Mouse (Mus musculus) 3134 (cell line): ENCODE results near the gene Plcb3.

Experiments used
- DNase-seq: peaks from one replicate; pipeline ENCODE4 v3.0.0-alpha.2; 2011; ENCODE audit warnings: low spot score; ENCODE audit not compliant: insufficient read length; ENCODE audit errors: extremely low read depth

The Plcb3 gene

DNA sequence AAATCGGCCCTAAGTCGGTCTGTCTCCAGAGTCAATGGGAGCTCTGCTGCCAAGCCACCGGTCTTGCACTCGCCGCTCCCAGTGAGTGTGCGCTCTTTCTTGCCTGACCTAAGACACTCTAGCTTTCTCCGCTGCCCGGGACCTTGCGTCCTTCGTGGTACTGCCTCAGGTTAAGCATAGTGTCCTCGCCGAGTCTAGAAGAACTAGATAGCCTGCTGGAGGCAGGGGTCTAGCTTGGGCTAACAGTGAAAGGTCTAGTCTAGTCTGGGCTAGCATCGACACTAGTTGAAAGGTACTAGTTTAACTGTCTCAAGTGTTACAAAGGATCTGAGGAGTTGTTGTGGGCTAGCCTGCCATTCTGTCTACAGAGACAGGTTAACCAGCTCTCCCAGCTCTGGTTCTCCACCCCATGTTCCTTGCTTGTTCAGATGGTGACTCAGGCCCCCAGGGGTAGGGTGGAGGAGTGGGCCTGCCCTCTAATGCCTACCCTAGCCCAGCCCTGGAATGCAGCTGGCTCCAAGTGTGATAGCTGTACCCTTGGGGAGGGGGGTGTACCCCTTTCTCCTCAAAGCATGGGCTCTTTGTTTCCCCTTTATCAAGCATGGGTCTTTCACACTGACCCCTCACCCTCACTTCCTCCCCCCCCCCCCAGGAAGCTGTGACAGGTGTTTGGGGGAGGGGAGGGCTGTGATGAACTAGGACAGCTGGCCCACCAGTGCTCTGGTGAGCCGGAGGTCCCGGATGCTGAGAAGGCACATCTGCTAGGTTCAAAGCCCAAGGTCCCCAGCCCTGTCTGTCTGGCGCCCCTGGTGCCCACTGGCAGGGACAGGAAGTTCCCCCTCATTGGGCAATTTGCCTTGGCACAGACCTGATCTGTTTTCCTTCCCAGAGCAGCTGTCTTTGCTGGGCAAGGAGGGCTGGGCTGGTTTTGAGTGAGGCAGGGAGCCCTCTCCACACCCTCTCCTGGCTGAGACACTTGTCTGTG is at the start of gene Plcb3:
Gene Plcb3, minus strand, starts transcription at position 934 of the 985 bp plus-strand sequence.
- peak; percentile 72 for DNase-seq

DNA sequence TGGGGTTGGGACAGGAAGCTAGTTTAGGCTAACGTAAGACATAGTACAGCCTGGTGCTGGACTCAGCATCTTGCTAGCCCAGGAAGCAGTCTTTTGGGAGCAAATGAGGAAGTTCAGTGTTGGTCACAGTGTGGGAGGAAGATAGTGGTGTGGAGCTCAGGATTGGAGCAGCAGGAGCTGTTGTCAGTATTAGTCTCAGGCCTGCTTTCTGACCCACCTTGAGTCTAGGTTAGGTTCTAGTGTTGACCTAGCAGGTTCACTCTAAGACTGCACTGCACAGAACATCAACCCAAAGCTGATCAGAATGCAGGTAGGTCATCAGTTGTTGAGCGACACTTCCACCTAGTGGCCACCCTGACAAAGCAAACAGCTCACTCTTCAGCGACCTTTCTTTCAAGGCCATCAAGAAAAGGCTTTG is 44.0 kb upstream of the Plcb3 start:
- DNase-seq: no peak

DNA sequence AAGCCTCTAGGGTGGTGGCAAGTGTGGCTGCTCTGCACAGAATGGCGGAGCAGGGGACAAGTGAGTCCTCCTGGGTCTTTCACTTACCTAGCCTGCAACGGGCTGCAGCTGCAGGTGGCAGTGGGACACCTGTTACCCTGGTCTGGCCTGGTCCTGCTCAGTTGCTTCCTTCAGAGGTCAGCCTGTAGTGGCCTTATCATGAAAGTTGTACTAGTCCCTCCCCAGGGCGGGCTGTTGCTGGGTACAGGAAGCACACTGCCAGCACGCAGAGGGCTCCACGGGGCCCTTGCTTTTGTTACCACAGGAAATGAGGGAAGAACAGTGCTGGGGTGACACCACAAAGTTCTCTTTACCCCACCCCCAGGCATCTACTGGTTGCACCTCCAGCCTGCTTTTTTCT is 42.9 kb upstream of the Plcb3 start, which contains the start of gene Fermt3:
Gene Fermt3, minus strand, starts transcription at position 279 of the 400 bp plus-strand sequence.
- DNase-seq: no peak

- DNase-seq: no peak
These were observed 42.3 kb upstream of the Plcb3 start for GRCm38 (mm10) chr19:7018546-7018945.

GRCm38 (mm10) chr19:7017541-7018457 is 41.5 kb upstream of the Plcb3 start:
- no peak for DNase-seq

DNA sequence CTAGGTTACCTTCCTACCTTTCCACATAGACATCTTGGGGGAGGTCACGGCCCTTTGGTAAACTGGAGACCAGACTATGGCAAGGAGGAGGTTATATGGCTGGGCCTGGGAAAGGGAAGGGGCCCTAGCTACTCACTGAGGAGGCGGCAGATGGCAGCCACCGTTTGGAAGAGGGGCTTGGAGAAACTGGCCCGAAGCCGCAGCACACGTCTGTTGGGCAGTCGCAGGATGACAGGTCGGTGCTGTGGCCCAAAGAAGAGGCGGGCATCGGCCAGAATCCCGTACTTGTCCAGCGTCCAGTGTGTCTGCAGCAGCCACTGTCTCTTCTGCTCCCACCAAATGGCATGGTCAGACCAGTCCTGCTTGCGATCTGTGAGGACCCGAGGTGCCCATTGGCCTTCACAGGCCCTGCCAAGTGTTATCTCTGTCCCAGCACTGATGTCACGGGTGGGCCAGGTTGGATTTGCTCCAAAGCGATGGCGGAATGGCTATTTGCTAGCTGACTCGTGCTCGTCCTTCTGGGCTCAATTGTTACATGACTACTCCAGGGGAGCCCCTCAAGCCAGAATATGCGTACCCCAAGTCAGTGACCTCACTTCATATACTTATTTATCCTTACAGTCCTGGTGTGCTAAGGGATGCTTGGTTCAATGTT is 38.3 kb upstream of the Plcb3 start:
- no peak for DNase-seq

DNA sequence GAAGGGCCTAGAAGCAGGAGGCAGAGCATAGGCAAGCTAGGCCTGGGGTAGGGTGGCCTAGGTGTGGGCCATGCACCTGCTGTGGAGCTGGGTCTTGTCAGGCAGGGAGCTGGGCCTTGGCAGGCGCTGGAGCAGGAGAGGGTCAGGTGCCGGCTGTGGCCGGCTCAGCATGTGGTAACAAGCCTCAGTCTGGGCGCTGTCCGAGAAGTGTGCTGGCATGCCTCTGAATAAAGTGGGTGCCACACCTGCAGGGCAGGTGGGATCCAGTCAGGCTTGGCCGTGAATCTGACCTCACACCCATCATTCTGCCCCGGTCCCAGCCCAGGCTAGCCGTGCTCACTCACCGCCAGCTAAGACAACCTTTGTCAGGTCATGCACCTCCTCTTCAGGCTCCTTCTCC is 37.7 kb upstream of the Plcb3 start:
- no peak for DNase-seq

GRCm38 (mm10) chr19:7012426-7012825 is 36.2 kb upstream of the Plcb3 start:
- no peak for DNase-seq

GRCm38 (mm10) chr19:7006892-7007593 is 30.8 kb upstream of the Plcb3 start:
- DNase-seq: no peak

DNA sequence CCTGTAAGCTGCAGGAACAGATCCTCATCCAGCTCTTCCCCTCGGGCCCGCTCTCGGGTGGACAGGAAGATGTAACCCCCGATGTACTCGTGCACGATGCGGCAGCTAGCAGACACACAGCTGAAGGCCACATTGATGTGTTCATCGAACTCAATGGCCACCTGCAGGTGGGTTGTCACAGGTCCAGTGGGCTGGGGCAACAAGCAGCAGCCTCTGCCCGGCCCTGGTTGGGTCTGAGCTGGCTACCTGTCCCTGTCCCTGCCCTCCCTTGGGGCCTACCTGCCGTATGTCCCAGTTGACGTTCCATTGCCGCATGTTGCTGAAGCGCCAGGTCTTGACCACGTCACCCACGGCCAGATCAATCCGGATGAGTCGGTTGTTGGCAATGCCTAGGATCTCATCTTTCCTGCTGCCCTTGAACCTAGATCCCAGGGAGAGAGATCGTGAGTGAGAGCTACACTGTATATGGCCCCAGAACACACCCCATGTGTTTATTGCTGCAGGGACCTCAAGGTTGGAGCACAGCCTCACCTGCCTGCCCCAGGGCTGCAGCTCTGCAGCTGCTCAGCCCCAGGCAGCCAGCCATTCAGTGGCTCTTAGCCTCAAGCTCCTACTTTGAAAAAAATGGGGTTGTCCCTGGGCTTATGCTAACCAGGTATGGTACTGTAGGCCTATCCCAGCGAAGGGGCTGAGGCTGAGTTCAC is 23.2 kb upstream of the Plcb3 start:
- DNase-seq: no peak

GRCm38 (mm10) chr19:6997721-6998290 is 21.5 kb upstream of the Plcb3 start:
- DNase-seq: no peak

DNA sequence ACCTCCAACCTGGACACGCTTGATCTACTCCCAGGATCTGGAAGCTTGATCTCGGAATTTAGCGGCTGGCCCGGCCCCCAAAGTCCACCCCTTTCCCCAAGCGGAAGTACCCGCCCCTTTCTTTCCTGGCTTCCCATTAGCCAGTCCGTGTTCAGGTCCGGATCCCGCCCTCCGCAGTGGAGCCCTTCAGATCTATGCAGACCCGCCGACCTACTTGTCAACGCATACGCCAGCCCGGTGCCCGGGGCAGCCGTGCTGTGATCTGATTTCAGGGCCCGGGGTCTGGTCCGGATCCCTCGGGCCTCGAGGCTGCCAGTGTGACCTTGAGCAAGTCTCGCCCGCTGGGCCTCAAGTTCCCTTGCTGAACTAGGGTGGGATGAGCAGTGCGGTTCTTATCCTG is 19.7 kb upstream of the Plcb3 start, which contains the start of the genes Nudt22 and Trpt1:
Gene Nudt22, minus strand, starts transcription at position 112 of the 400 bp plus-strand sequence.
Gene Trpt1, plus strand, starts transcription at position 126 of the 400 bp plus-strand sequence.
- DNase-seq: peak; percentile 82

DNA sequence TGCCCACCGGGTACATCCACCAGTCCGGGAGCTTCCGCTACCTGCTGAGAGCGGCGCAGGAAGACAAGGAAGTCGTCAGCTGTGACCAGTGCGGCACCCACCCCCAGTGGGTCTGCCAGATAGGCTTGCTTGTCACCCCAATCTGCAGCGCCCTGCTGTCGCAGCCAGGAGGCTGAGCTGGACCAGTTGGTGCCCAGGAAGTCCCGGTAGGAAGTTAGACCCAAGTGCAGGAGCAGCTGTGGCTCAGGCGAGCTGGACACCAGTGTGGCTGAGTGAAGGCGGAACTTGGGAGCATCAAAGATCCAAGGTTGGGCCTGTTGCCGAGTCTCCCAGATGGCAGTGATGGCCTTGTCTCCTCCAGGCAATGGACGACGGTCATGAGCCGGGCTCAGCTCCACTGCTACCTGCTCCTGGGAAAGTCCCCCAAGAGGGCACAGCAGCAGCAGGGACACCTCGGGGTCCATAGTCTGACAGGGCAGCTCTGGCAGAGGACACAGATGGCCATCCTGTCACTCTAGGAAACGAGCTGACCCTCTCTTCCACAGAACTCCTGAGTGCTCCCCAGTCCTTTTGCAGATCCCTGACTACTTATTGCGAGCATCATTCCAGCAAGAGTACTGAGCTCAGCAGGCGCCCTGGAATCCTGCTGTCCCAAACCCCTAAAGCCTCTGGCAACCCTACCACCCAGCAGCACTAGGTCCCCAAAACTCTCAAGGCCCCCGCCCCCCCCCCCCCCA is 19.2 kb upstream of the Plcb3 start:
- DNase-seq: peak; percentile 49

DNA sequence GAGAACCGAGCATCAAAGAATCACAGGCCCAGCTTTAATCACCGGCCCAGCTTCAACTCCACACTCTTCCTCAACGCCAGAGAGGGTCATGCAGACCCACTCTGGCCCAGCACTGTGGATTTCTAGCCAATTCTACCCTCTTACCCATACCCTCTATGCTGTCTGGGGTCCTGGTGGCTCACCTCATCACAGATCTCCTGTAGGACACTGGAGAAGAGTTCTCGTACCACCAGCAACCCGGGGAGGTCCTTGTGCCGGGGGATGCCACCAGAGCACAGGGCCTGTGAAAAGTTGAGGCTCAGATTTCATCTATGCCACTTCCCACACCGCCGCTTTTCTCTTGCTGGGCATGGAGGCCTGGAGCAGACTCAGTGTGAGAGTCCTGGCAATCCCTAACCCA is 18.2 kb upstream of the Plcb3 start:
- DNase-seq: no peak

GRCm38 (mm10) chr19:6994002-6994401 is 17.7 kb upstream of the Plcb3 start:
- DNase-seq: no peak

GRCm38 (mm10) chr19:6993011-6993770 is 16.9 kb upstream of the Plcb3 start:
- no peak for DNase-seq

- peak; percentile 89 for DNase-seq
These were observed 16.0 kb upstream of the Plcb3 start, which contains the start of gene Dnajc4 for GRCm38 (mm10) chr19:6992011-6992858. Gene Dnajc4, minus strand, starts transcription at chr19:6992572.
